Mouse (Mus musculus): ENCODE results near the gene Pard6a.

GRCm38 (mm10) chr8:105686551-105686950 is 14.4 kb upstream of the Pard6a start:
- TF ChIP-seq GATA1 (IDR thresholded peaks at IDR 0.05; ENCODE audit: low read length): no peak
- TF ChIP-seq TAL1 (IDR thresholded peaks at IDR 0.05; ENCODE audit: low read length): no peak

All from erythroblast, embryonic 14.5 days (primary cell).